Mouse (Mus musculus) megakaryocyte, embryonic 14.5 days (primary cell): Measurements from ENCODE around the gene Rasl11a. TPM values are rescaled to one million over a fixed set of nuclear protein-coding genes. Genes with fewer than 3 reads are reported as not detected.

Experiments used
- H3K27me3 ChIP-seq: replicated peaks from 2 replicates; pipeline ENCODE3; 2012; ENCODE audit warnings: inconsistent platforms
- H3K36me3 ChIP-seq: replicated peaks from 2 replicates; pipeline ENCODE3; 2012; ENCODE audit warnings: low read length, inconsistent platforms, mixed read lengths
- H3K4me1 ChIP-seq: 2 replicates; pipeline ENCODE4 v1.6.1; 2012; ENCODE audit warnings: inconsistent platforms
- H3K4me3 ChIP-seq: replicated peaks from 2 replicates; pipeline ENCODE3; 2012; ENCODE audit warnings: moderate library complexity, mild to moderate bottlenecking, inconsistent platforms
- H3K9me3 ChIP-seq: 2 replicates; pipeline ENCODE4 v1.6.1; 2012; ENCODE audit warnings: inconsistent platforms
- FLI1 ChIP-seq: IDR thresholded peaks from 2 replicates; pipeline ENCODE4 v1.6.1; 2012; ENCODE audit warnings: low read length, inconsistent platforms, mixed read lengths
- GATA1 ChIP-seq: IDR thresholded peaks from 3 replicates; pipeline ENCODE4 v1.6.1; 2012; ENCODE audit warnings: mixed read lengths, low read length, inconsistent platforms, borderline replicate concordance
- polyA plus RNA-seq: library from polyadenylated mRNA; stranded (reverse); fragments of >175 nt; gene quantifications from 2 replicates; pipeline ENCODE4 v1.2.3, GENCODE M21; 2012; ENCODE audit warnings: low replicate concordance; ENCODE audit not compliant: insufficient read depth

Gene Rasl11a
- polyA plus RNA-seq, 1 experiment = 6.5 TPM

GRCm38 (mm10) chr5:146840422-146840821, 4.4 kb upstream of the Rasl11a start:
- TF ChIP-seq FLI1 (no peak), GATA1 (no peak)
- Histone ChIP-seq H3K9me3 (no peaks in the 10 kb centered on the region), H3K36me3 (peaks cover 43% of the 10 kb centered on the region), H3K27me3 (no peaks in the 10 kb centered on the region), H3K4me1 (peaks cover 25% of the 10 kb centered on the region), H3K4me3 (no peak overlapping the region)

- peaks cover 35% of the 10 kb centered on the region for H3K36me3 ChIP-seq
- H3K4me1 ChIP-seq = peaks cover 28% of the 10 kb centered on the region
- no peaks in the 10 kb centered on the region for H3K9me3 ChIP-seq
- peaks cover 2% of the 10 kb centered on the region for H3K27me3 ChIP-seq
- H3K4me3 ChIP-seq = no peak overlapping the region
- TF ChIP-seq GATA1 (no peak), FLI1 (no peak)
Observed at GRCm38 (mm10) chr5:146841301-146841700, 3.6 kb upstream of the Rasl11a start.

- no peak for TF ChIP-seq GATA1
- no peak for TF ChIP-seq FLI1
Observed at GRCm38 (mm10) chr5:146841996-146842395, 2.9 kb upstream of the Rasl11a start.

GRCm38 (mm10) chr5:146844301-146844941, 450 bp upstream of the Rasl11a start:
- H3K9me3 ChIP-seq = no peaks in the 10 kb centered on the region
- peak overlapping the region; percentile 92 for H3K4me3 ChIP-seq
- H3K4me1 ChIP-seq = peaks cover 35% of the 10 kb centered on the region
- no peak for TF ChIP-seq FLI1
- no peak for TF ChIP-seq GATA1
- peaks cover 2% of the 10 kb centered on the region for H3K27me3 ChIP-seq
- H3K36me3 ChIP-seq = peaks cover 15% of the 10 kb centered on the region

More at GRCm38 (mm10) chr5:146841996-146842395, 2.9 kb upstream of the Rasl11a start:
- Histone ChIP-seq H3K9me3 (no peaks in the 10 kb centered on the region), H3K4me3 (no peak overlapping the region), H3K36me3 (peaks cover 31% of the 10 kb centered on the region), H3K4me1 (peaks cover 32% of the 10 kb centered on the region), H3K27me3 (peaks cover 2% of the 10 kb centered on the region)

GRCm38 (mm10) chr5:146846489-146846888, 1.6 kb downstream of the Rasl11a start:
- H3K36me3 ChIP-seq = peaks cover 9% of the 10 kb centered on the region
- no peak overlapping the region for H3K4me3 ChIP-seq
- peaks cover 2% of the 10 kb centered on the region for H3K27me3 ChIP-seq
- peaks cover 30% of the 10 kb centered on the region for H3K4me1 ChIP-seq
- TF ChIP-seq GATA1 = no peak
- TF ChIP-seq FLI1 = no peak
- no peaks in the 10 kb centered on the region for H3K9me3 ChIP-seq

- H3K36me3 ChIP-seq = peaks cover 9% of the 10 kb centered on the region
- H3K27me3 ChIP-seq = peaks cover 5% of the 10 kb centered on the region
- peaks cover 37% of the 10 kb centered on the region for H3K4me1 ChIP-seq
- H3K4me3 ChIP-seq = no peak overlapping the region
- no peak for TF ChIP-seq GATA1
- TF ChIP-seq FLI1 = no peak
- H3K9me3 ChIP-seq = no peaks in the 10 kb centered on the region
Observed at GRCm38 (mm10) chr5:146848936-146849582, 4.2 kb downstream of the Rasl11a start.

GRCm38 (mm10) chr5:146856106-146856505, 11.2 kb downstream of the Rasl11a start:
- TF ChIP-seq GATA1 = no peak
- TF ChIP-seq FLI1 = no peak
- no peaks in the 10 kb centered on the region for H3K36me3 ChIP-seq

GRCm38 (mm10) chr5:146857620-146858019, 12.7 kb downstream of the Rasl11a start:
- Histone ChIP-seq H3K27me3 (peaks cover 2% of the 10 kb centered on the region), H3K4me3 (no peak overlapping the region), H3K36me3 (no peaks in the 10 kb centered on the region), H3K9me3 (peaks cover 12% of the 10 kb centered on the region), H3K4me1 (peaks cover 47% of the 10 kb centered on the region)
- TF ChIP-seq GATA1 = no peak
- no peak for TF ChIP-seq FLI1

More at GRCm38 (mm10) chr5:146856106-146856505, 11.2 kb downstream of the Rasl11a start:
- Histone ChIP-seq H3K4me3 (no peak overlapping the region), H3K9me3 (peaks cover 12% of the 10 kb centered on the region), H3K4me1 (peaks cover 35% of the 10 kb centered on the region), H3K27me3 (peaks cover 2% of the 10 kb centered on the region)

GRCm38 (mm10) chr5:146858772-146859171, 13.9 kb downstream of the Rasl11a start:
- TF ChIP-seq FLI1 = no peak
- TF ChIP-seq GATA1 = no peak
- Histone ChIP-seq H3K4me3 (no peak overlapping the region), H3K9me3 (peaks cover 12% of the 10 kb centered on the region), H3K36me3 (no peaks in the 10 kb centered on the region), H3K27me3 (no peaks in the 10 kb centered on the region), H3K4me1 (peaks cover 41% of the 10 kb centered on the region)

GRCm38 (mm10) chr5:146859246-146859645, 14.4 kb downstream of the Rasl11a start:
- H3K27me3 ChIP-seq = no peaks in the 10 kb centered on the region
- TF ChIP-seq FLI1 (no peak), GATA1 (no peak)
- H3K4me1 ChIP-seq = peaks cover 41% of the 10 kb centered on the region
- H3K9me3 ChIP-seq = peaks cover 12% of the 10 kb centered on the region
- no peaks in the 10 kb centered on the region for H3K36me3 ChIP-seq
- no peak overlapping the region for H3K4me3 ChIP-seq

GRCm38 (mm10) chr5:146860222-146860998, 15.5 kb downstream of the Rasl11a start:
- TF ChIP-seq FLI1 (no peak), GATA1 (no peak)
- no peak overlapping the region for H3K4me3 ChIP-seq
- H3K36me3 ChIP-seq = peaks cover 6% of the 10 kb centered on the region
- no peaks in the 10 kb centered on the region for H3K27me3 ChIP-seq
- H3K4me1 ChIP-seq = peaks cover 42% of the 10 kb centered on the region
- peaks cover 21% of the 10 kb centered on the region for H3K9me3 ChIP-seq
